Mouse (Mus musculus) A20 (cell line): Measurements from ENCODE around the gene Hnrnpul1.
A peak's percentile ranks its signal among the peaks of the same experiment; 100 is the strongest.
"Not testable (repeated sequence)": the region's sequence is repeated elsewhere in the genome, so short reads cannot be mapped to it uniquely, and the experiment has no call there.

Experiments used
- DNase-seq: peaks from one replicate; pipeline ENCODE4 v3.0.0-alpha.2; 2011; ENCODE audit warnings: low read depth, low spot score

Gene Hnrnpul1

DNA sequence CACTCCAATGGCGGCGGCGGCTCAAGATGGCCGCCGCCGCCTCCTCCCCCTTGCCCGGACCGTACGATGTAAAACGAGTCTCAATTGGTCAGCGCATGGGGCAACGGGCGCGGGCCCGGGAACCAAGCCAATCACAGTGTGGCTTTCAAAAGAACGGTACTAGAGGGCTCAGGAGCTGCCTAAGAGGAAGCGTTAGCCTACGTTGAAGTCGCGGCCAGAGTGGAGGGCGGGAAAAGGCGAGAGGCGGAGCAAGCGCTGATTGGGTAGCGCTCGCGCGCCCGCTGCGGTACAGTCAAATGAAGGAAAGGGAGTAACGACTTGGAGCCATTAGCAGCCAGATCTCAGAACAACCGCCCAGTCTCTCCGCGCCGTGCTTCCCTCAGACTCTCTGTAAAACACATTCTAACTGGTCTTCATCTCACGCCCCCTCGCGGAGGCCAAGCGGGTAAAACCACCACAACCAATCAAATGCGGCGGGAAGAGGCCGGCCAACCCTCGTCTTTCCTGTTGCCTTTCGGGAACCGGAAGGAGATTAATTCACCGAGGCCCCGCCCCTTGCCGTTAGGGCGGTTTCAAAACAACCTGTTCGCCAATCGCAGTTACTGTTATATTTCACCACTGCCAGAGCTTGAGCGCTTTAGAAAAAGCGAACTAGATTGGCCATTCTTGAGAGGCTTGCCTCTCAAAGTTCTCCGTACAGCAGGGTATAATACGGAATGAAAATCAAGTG, at the start of gene Hnrnpul1:
Hnrnpul1 (minus strand) TSS at position 20 of the 730 bp plus-strand sequence.
- peak; percentile 100 for DNase-seq

- no peak for DNase-seq
Measured at GRCm38 (mm10) chr7:25803460-25803859, 48.9 kb upstream of the Hnrnpul1 start.

- DNase-seq = no peak
Measured at GRCm38 (mm10) chr7:25802241-25803125, 47.9 kb upstream of the Hnrnpul1 start.

GRCm38 (mm10) chr7:25801031-25801430, 46.5 kb upstream of the Hnrnpul1 start:
- no peak for DNase-seq

DNA sequence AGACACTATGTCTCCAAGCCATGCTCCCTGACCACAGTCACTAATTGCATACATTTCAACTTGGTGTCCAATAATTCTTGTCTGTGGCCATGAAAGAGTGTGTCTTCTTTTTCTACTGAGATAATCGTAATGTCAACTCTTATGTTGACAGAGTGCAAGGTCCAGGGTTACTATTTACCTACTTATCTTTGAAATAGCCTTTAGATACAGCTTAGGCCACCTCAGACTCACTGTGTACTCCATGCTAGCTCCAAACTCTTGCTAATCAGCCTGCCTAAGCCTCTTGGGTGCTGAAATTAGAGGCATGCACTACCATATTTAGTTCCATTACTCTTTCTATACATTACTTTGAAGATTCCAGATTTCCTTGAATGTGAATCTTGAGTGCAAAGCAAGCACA, 44.8 kb upstream of the Hnrnpul1 start:
- DNase-seq = no peak

GRCm38 (mm10) chr7:25798540-25798939, 44.0 kb upstream of the Hnrnpul1 start:
- DNase-seq = no peak

GRCm38 (mm10) chr7:25794775-25795174, 40.2 kb upstream of the Hnrnpul1 start:
- DNase-seq = no peak

DNA sequence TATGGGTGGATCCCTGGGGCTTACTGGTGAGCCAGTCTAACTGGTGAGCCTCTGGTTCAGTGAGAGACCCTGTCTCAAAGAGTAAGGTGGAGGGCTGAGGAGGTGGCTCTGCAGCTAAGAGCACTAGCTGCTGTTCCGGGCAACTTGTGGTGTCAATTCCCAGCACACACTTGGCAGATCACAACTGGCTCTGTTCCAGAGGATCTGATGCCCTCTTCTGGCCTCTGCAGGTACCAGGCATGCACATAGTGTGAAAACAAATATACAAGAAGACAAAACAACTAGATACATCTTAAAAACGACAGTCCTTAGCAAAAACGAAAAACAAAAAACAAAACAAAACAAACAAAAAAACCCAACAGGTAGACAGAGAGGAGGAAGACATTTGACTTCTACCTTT, 39.1 kb upstream of the Hnrnpul1 start:
- DNase-seq = peak; percentile 24

GRCm38 (mm10) chr7:25792966-25793365, 38.4 kb upstream of the Hnrnpul1 start:
- DNase-seq = not testable (repeated sequence)

DNA sequence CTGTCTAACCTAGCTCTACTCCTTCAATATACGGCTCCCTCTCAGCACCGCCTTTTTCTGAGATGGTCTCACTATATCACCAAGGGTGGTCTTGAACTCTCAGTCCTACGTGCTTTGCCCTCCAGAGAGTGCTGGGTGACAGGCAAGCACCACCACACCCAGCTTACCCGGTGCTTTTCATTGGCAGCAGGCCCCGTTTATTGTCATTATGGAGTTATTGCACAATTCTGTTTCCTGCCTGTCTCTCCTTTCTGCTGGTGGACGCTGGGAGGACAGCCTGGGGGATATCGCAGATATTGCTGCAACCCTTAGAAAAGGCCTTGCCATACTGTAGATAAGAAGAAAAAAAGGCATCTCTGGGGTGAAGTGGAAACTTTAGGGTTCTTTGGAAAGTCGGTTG, 36.1 kb upstream of the Hnrnpul1 start:
- no peak for DNase-seq

- no peak for DNase-seq
Measured at GRCm38 (mm10) chr7:25789129-25789440, 34.5 kb upstream of the Hnrnpul1 start.

- DNase-seq = no peak
Measured at GRCm38 (mm10) chr7:25788220-25789128, 33.9 kb upstream of the Hnrnpul1 start, which contains the start of gene Axl. Gene Axl, minus strand, starts transcription at chr7:25788705.

- DNase-seq = no peak
Measured at GRCm38 (mm10) chr7:25787456-25788219, 33.1 kb upstream of the Hnrnpul1 start.

DNA sequence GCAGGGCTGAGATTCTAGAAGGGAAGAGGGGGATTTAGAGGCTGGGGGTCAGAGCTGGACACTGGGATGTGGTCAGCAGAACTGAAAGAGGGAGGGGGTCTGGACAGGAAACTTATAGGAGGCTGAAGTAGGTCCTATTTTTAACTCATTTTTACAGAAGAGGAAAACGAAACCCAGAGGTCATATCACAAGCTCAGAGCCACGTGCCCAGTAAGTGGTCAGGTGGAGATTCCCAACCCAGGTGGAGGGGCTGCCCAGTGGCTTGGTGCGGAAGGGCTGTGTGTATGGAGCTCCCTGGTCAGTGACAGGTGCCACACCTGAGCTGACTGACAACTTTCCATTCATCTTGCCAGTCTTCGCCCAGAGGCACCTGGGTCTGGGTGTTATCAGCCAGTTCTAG, 32.4 kb upstream of the Hnrnpul1 start:
- DNase-seq = no peak

DNA sequence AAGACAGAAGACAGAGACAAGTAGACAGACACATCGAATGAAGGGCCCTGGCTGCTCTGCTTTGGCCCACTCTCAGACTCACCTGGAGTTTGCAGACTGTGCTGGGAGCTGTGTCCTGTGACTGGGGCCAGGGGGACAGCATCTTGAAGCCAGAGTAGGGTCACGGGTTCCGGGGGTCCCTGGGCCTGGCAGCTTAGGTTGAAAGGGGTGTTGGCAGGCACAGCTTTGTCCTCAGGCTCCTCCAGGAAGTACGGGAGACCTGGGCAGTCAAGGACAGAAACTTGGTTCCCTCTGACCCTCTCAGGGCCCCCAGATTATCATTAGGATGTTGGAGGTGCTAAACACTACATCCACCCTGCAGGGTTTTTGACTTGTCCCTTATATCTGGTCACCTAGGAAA, 31.2 kb upstream of the Hnrnpul1 start:
- no peak for DNase-seq

- DNase-seq = no peak
Measured at GRCm38 (mm10) chr7:25784808-25785207, 30.3 kb upstream of the Hnrnpul1 start.

DNA sequence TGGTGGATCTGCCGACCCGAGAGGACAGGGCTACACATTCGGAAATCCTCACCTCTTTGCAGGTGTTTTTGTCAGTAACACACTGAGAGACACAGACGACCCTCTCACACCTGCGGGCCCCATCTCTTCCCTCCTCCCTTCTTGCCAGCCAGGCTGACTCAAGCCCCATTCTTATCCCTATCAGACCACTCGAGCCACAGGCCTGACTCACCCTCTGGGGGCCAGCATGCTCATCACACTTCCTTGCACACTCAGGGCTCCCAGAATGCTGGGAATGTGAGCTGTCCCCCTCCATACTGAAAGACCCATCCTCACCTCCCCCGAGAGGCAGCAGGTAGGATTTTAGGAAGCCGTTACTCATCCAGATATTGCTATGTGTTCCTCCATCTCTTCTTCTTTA, 29.2 kb upstream of the Hnrnpul1 start:
- DNase-seq = no peak

GRCm38 (mm10) chr7:25782744-25783143, 28.2 kb upstream of the Hnrnpul1 start:
- no peak for DNase-seq

- no peak for DNase-seq
Measured at GRCm38 (mm10) chr7:25781937-25782610, 27.5 kb upstream of the Hnrnpul1 start.

GRCm38 (mm10) chr7:25781321-25781936, 26.9 kb upstream of the Hnrnpul1 start:
- DNase-seq = no peak
